Mouse (Mus musculus): ENCODE measurements around the gene Celsr2. TPM values are rescaled to one million over a fixed set of nuclear protein-coding genes. Genes with fewer than 3 reads are reported as not detected.

Celsr2 gene
- polyA plus RNA-seq, 1 experiment from 2014 or later, result 21.6 TPM

GRCm38 (mm10) chr3:108410359-108410714 is 5.0 kb downstream of the Celsr2 start:
- peaks cover 11% of the 10 kb centered on the region; the same call in 1 of the 2 replicates for H3K9me3 ChIP-seq (replicated peaks)
- WGBS, result 20% methylated on average over 5 of the region's 5 CpGs
- peak overlapping the region; percentile 27 for H3K4me3 ChIP-seq (replicated peaks)
- H3K4me2 ChIP-seq, result peak overlapping the region; percentile 53
- H3K9ac ChIP-seq, result peak overlapping the region; percentile 35
- peaks cover 34% of the 10 kb centered on the region for H3K36me3 ChIP-seq
- H3K27ac ChIP-seq, result peak overlapping the region; percentile 98
- peaks cover 67% of the 10 kb centered on the region for H3K4me1 ChIP-seq
- 0 out of 2 replicates have a peak, but pooled peaks cover 6% of the 10 kb centered on the region for H3K27me3 ChIP-seq
- ATAC-seq (replicated peaks; ENCODE audit: low FRiP score), result peak; percentile 5

- H3K4me2 ChIP-seq, result peak overlapping the region; percentile 53
- peak overlapping the region; percentile 98 for H3K27ac ChIP-seq
- 55% methylated on average over 8 of the region's 8 CpGs for WGBS
- H3K9me3 ChIP-seq (replicated peaks), result peaks cover 11% of the 10 kb centered on the region; the same call in 1 of the 2 replicates
- H3K9ac ChIP-seq, result peak overlapping the region; percentile 35
- no peak for ATAC-seq (replicated peaks; ENCODE audit: low FRiP score)
- 0 out of 2 replicates have a peak, but pooled peaks cover under 1% of the 10 kb centered on the region for H3K27me3 ChIP-seq
- peaks cover 38% of the 10 kb centered on the region for H3K36me3 ChIP-seq
- peaks cover 67% of the 10 kb centered on the region for H3K4me1 ChIP-seq
- peak overlapping the region; percentile 27; the same call in 1 of the 2 replicates for H3K4me3 ChIP-seq (replicated peaks)
These were observed 5.5 kb downstream of the Celsr2 start for GRCm38 (mm10) chr3:108409656-108410358.

- no peak overlapping the region for H3K4me3 ChIP-seq (replicated peaks)
These were observed 6.8 kb downstream of the Celsr2 start for GRCm38 (mm10) chr3:108408517-108409008.

GRCm38 (mm10) chr3:108406306-108406885 is 9.0 kb downstream of the Celsr2 start:
- H3K4me1 ChIP-seq, result peaks cover 62% of the 10 kb centered on the region
- peaks cover 41% of the 10 kb centered on the region for H3K36me3 ChIP-seq
- no peak overlapping the region for H3K9ac ChIP-seq
- 0 out of 2 replicates have a peak overlapping the region, but pooled peaks have one; percentile 32 for H3K27ac ChIP-seq
- no peak overlapping the region for H3K4me2 ChIP-seq
- 89% methylated on average over 24 of the region's 24 CpGs for WGBS
- H3K9me3 ChIP-seq (replicated peaks), result no peaks in the 10 kb centered on the region
- no peak for ATAC-seq (replicated peaks; ENCODE audit: low FRiP score)
- 0 out of 2 replicates have a peak, but pooled peaks cover 3% of the 10 kb centered on the region for H3K27me3 ChIP-seq
- no peak overlapping the region for H3K4me3 ChIP-seq (replicated peaks)

More at GRCm38 (mm10) chr3:108408517-108409008, 6.8 kb downstream of the Celsr2 start:
- H3K4me2 ChIP-seq, result no peak overlapping the region
- H3K27ac ChIP-seq, result no peak overlapping the region
- ATAC-seq (replicated peaks; ENCODE audit: low FRiP score), result no peak
- H3K4me1 ChIP-seq, result peaks cover 70% of the 10 kb centered on the region
- peaks cover 38% of the 10 kb centered on the region for H3K36me3 ChIP-seq
- H3K9me3 ChIP-seq (replicated peaks), result peaks cover 8% of the 10 kb centered on the region; the same call in 1 of the 2 replicates
- no peaks in the 10 kb centered on the region for H3K27me3 ChIP-seq
- WGBS, result 93% methylated on average over 8 of the region's 8 CpGs
- no peak overlapping the region for H3K9ac ChIP-seq

GRCm38 (mm10) chr3:108405536-108406305 is 9.6 kb downstream of the Celsr2 start:
- H3K9ac ChIP-seq, result no peak overlapping the region
- 0 out of 2 replicates have a peak, but pooled peaks cover 3% of the 10 kb centered on the region for H3K27me3 ChIP-seq
- no peak overlapping the region for H3K4me2 ChIP-seq
- peak overlapping the region; percentile 32; the same call in 1 of the 2 replicates for H3K27ac ChIP-seq
- no peak overlapping the region for H3K4me3 ChIP-seq (replicated peaks)
- ATAC-seq (replicated peaks; ENCODE audit: low FRiP score), result no peak
- H3K36me3 ChIP-seq, result peaks cover 48% of the 10 kb centered on the region
- WGBS, result 50% methylated on average over 14 of the region's 14 CpGs
- peaks cover 57% of the 10 kb centered on the region for H3K4me1 ChIP-seq
- no peaks in the 10 kb centered on the region for H3K9me3 ChIP-seq (replicated peaks)

GRCm38 (mm10) chr3:108402528-108402920 is 12.8 kb downstream of the Celsr2 start:
- WGBS, result 92% methylated on average over 15 of the region's 15 CpGs
- Histone ChIP-seq H3K27me3 (0 out of 2 replicates have a peak, but pooled peaks cover 3% of the 10 kb centered on the region), H3K4me1 (peaks cover 38% of the 10 kb centered on the region), H3K4me2 (no peak overlapping the region), H3K9ac (no peak overlapping the region), H3K9me3 (replicated peaks) (no peaks in the 10 kb centered on the region), H3K4me3 (replicated peaks) (no peak overlapping the region), H3K36me3 (peaks cover 79% of the 10 kb centered on the region), H3K27ac (no peak overlapping the region)
- ATAC-seq (replicated peaks; ENCODE audit: low FRiP score), result no peak

GRCm38 (mm10) chr3:108401692-108402527 is 13.4 kb downstream of the Celsr2 start:
- Histone ChIP-seq H3K4me1 (peaks cover 38% of the 10 kb centered on the region), H3K9me3 (replicated peaks) (no peaks in the 10 kb centered on the region), H3K9ac (no peak overlapping the region), H3K4me3 (replicated peaks) (0 out of 2 replicates have a peak overlapping the region, but pooled peaks have one; percentile 2), H3K27ac (no peak overlapping the region), H3K27me3 (0 out of 2 replicates have a peak, but pooled peaks cover 3% of the 10 kb centered on the region), H3K36me3 (peaks cover 79% of the 10 kb centered on the region), H3K4me2 (peak overlapping the region; percentile 48)
- ATAC-seq (replicated peaks; ENCODE audit: low FRiP score), result peak; percentile 94
- 35% methylated on average over 22 of the region's 22 CpGs for WGBS

GRCm38 (mm10) chr3:108400442-108400841 is 14.9 kb downstream of the Celsr2 start:
- no peak for ATAC-seq (replicated peaks; ENCODE audit: low FRiP score)
- no peak overlapping the region for H3K9ac ChIP-seq

GRCm38 (mm10) chr3:108398281-108398680 is 17.1 kb downstream of the Celsr2 start:
- peaks cover 14% of the 10 kb centered on the region for H3K4me1 ChIP-seq
- peaks cover 90% of the 10 kb centered on the region for H3K36me3 ChIP-seq
- H3K4me2 ChIP-seq, result no peak overlapping the region
- H3K27me3 ChIP-seq, result 0 out of 2 replicates have a peak, but pooled peaks cover 3% of the 10 kb centered on the region
- no peak overlapping the region for H3K27ac ChIP-seq
- no peak for ATAC-seq (replicated peaks; ENCODE audit: low FRiP score)
- H3K9me3 ChIP-seq (replicated peaks), result no peaks in the 10 kb centered on the region
- no peak overlapping the region for H3K4me3 ChIP-seq (replicated peaks)
- no peak overlapping the region for H3K9ac ChIP-seq
- WGBS, result 87% methylated on average over 9 of the region's 9 CpGs

More at GRCm38 (mm10) chr3:108400442-108400841, 14.9 kb downstream of the Celsr2 start:
- Histone ChIP-seq H3K27ac (no peak overlapping the region), H3K9me3 (replicated peaks) (no peaks in the 10 kb centered on the region), H3K4me2 (no peak overlapping the region), H3K4me1 (peaks cover 25% of the 10 kb centered on the region), H3K36me3 (peaks cover 85% of the 10 kb centered on the region), H3K27me3 (0 out of 2 replicates have a peak, but pooled peaks cover 3% of the 10 kb centered on the region), H3K4me3 (replicated peaks) (no peak overlapping the region)
- WGBS, result 87% methylated on average over 5 of the region's 5 CpGs

- H3K4me1 ChIP-seq, result peaks cover 32% of the 10 kb centered on the region
- WGBS, result 54% methylated on average over 15 of the region's 15 CpGs
- ATAC-seq (replicated peaks; ENCODE audit: low FRiP score), result 0 out of 2 replicates have a peak, but pooled peaks have one; percentile 17
- no peaks in the 10 kb centered on the region for H3K27me3 ChIP-seq
- no peak overlapping the region for H3K4me3 ChIP-seq (replicated peaks)
- peak overlapping the region; percentile 37 for H3K4me2 ChIP-seq
- no peak overlapping the region for H3K9ac ChIP-seq
- peaks cover 50% of the 10 kb centered on the region for H3K36me3 ChIP-seq
- no peaks in the 10 kb centered on the region for H3K9me3 ChIP-seq (replicated peaks)
- H3K27ac ChIP-seq, result peak overlapping the region; percentile 64
These were observed 22.6 kb downstream of the Celsr2 start for GRCm38 (mm10) chr3:108392793-108393192.

GRCm38 (mm10) chr3:108392299-108392698 is 23.1 kb downstream of the Celsr2 start:
- ATAC-seq (replicated peaks; ENCODE audit: low FRiP score), result no peak

More at GRCm38 (mm10) chr3:108392299-108392698, 23.1 kb downstream of the Celsr2 start:
- Histone ChIP-seq H3K27ac (peak overlapping the region; percentile 64), H3K27me3 (no peaks in the 10 kb centered on the region), H3K36me3 (peaks cover 49% of the 10 kb centered on the region), H3K4me3 (replicated peaks) (no peak overlapping the region), H3K9me3 (replicated peaks) (no peaks in the 10 kb centered on the region), H3K9ac (no peak overlapping the region), H3K4me1 (peaks cover 32% of the 10 kb centered on the region), H3K4me2 (peak overlapping the region; percentile 37)
- 12% methylated on average over 10 of the region's 10 CpGs for WGBS

Measured in kidney, embryonic 15.5 days (tissue).